Mouse (Mus musculus): ENCODE measurements around the gene Cnot2.

DNA sequence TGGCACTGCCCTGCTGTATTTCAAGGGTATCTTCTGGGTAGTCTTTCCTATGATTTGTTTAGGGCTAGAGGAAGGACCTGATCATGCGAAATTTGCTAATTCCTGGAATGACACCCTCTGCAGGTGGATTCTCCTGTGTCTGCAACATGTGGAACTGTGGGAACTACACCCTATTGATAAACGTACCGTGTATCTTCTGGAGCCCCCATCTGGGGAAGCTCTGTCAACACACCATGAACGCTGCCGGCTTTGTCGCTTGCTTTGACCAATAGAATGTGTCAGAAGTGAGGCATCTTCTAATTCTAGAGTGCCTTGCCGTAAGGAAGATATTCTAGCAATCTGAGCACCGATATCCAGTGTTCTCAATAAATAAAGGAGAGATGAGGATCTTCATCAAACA is 136.5 kb downstream of the Cnot2 start:
- TF ChIP-seq CTCF (IDR thresholded peaks at IDR 0.05; ENCODE audit: control insufficient read depth, insufficient read depth, insufficient read length), result no peak
- no peak for TF ChIP-seq MYOG (IDR thresholded peaks at IDR 0.05; ENCODE audit: control insufficient read depth, extremely low read depth, insufficient read length)
- TF ChIP-seq MYOD1 (IDR thresholded peaks at IDR 0.05; ENCODE audit: control insufficient read depth, insufficient read length, low read depth), result no peak
- no peak for TF ChIP-seq USF1 (IDR thresholded peaks at IDR 0.05; ENCODE audit: low read depth)
- no peak for TF ChIP-seq CEBPB (IDR thresholded peaks at IDR 0.05; ENCODE audit: low read depth)
- no peak for TF ChIP-seq MAX (IDR thresholded peaks at IDR 0.05)
- TF ChIP-seq FOSL1 (IDR thresholded peaks at IDR 0.05; ENCODE audit: insufficient read depth, low read length, poor library complexity, severe bottlenecking), result no peak

All from C2C12 (cell line).